Mouse (Mus musculus) liver, adult 2 months (tissue): Measurements from ENCODE around the gene Slc35e2.

ENCODE experiments used
- CTCF ChIP-seq: fragments of 200-500 bp; IDR thresholded peaks from 2 replicates; pipeline ENCODE4 v1.5.1; 2011; ENCODE audit warnings: low read depth, low read length, control low read depth
- POLR2A ChIP-seq: fragments of 200-500 bp; IDR thresholded peaks from 2 replicates; pipeline ENCODE4 v1.6.1; 2011; ENCODE audit warnings: low read length, control low read depth; ENCODE audit not compliant: insufficient read depth; ENCODE audit errors: extremely low read depth

- TF ChIP-seq CTCF (no peak), POLR2A (no peak)
Observed at GRCm38 (mm10) chr4:155611860-155612259, 10.6 kb downstream of the Slc35e2 start.
